Mouse (Mus musculus) myocyte (in vitro differentiated cells): ENCODE data around the gene Pigx. TPM values are rescaled to one million over a fixed set of nuclear protein-coding genes. Genes with fewer than 3 reads are reported as not detected.
"Not testable (repeated sequence)": the region's sequence is repeated elsewhere in the genome, so short reads cannot be mapped to it uniquely, and the experiment has no call there.

Experiments used
- H3K27me3 ChIP-seq: one replicate; pipeline ENCODE4 v1.6.1; 2011; ENCODE audit not compliant: control insufficient read depth, insufficient read depth, insufficient read length
- H3K36me3 ChIP-seq: one replicate; pipeline ENCODE4 v1.6.1; 2011; ENCODE audit not compliant: control insufficient read depth, insufficient read depth
- H3K4me2 ChIP-seq: one replicate; pipeline ENCODE4 v1.6.1; 2011; ENCODE audit warnings: low read depth, control low read depth
- H3K4me3 ChIP-seq: one replicate; pipeline ENCODE4 v1.5.1; 2011; ENCODE audit warnings: mild to moderate bottlenecking, control low read depth, moderate library complexity
- H3K79me2 ChIP-seq: one replicate; pipeline ENCODE4 v1.6.1; 2011; ENCODE audit not compliant: control insufficient read depth, insufficient read depth
- H3ac ChIP-seq: one replicate; pipeline ENCODE4 v1.6.1; 2011; ENCODE audit not compliant: control insufficient read depth, insufficient read length
- CEBPB ChIP-seq: IDR thresholded peaks from 2 replicates; pipeline ENCODE4 v1.6.1; 2011; ENCODE audit warnings: mild to moderate bottlenecking, moderate library complexity; ENCODE audit not compliant: poor library complexity, insufficient read depth, severe bottlenecking
- E2F4 ChIP-seq: IDR thresholded peaks from one replicate; pipeline ENCODE4 v1.6.1; 2011; ENCODE audit warnings: mild to moderate bottlenecking, control low read depth, moderate library complexity; ENCODE audit not compliant: insufficient read depth
- MAX ChIP-seq: IDR thresholded peaks from one replicate; pipeline ENCODE4 v1.6.1; 2011; ENCODE audit warnings: low read depth, mild to moderate bottlenecking, control low read depth
- MYOD1 ChIP-seq, 3 experiments: IDR thresholded peaks; one replicate each; pipeline ENCODE4 v1.6.1; 2011; ENCODE audit warnings: control low read depth in 2 of 3, low read depth in 2 of 3, mild to moderate bottlenecking in 2 of 3, moderate library complexity in 1 of 3; ENCODE audit not compliant: insufficient read length in 2 of 3, control insufficient read depth in 1 of 3
- MYOG ChIP-seq, 3 experiments: IDR thresholded peaks; one replicate each; pipeline ENCODE4 v1.6.1; 2011; ENCODE audit warnings: control low read depth in 2 of 3, low read depth in 2 of 3, mild to moderate bottlenecking in 2 of 3; ENCODE audit not compliant: insufficient read length in 2 of 3, control insufficient read depth in 1 of 3, insufficient read depth in 1 of 3
- POLR2A ChIP-seq: IDR thresholded peaks from one replicate; pipeline ENCODE4 v1.6.1; 2011; ENCODE audit warnings: low read depth, mild to moderate bottlenecking, control low read depth, moderate library complexity; ENCODE audit not compliant: insufficient read length
- POLR2AphosphoS2 ChIP-seq: IDR thresholded peaks from one replicate; pipeline ENCODE4 v1.6.1; 2011; ENCODE audit warnings: low read depth, control low read depth; ENCODE audit not compliant: insufficient read length
- REST ChIP-seq: IDR thresholded peaks from one replicate; pipeline ENCODE4 v1.6.1; 2011; ENCODE audit warnings: mild to moderate bottlenecking, control low read depth, moderate library complexity; ENCODE audit not compliant: insufficient read depth, insufficient read length
- SRF ChIP-seq: IDR thresholded peaks from one replicate; pipeline ENCODE4 v1.6.1; 2011; ENCODE audit warnings: low read depth; ENCODE audit not compliant: control insufficient read depth, insufficient read length
- TCF12 ChIP-seq: IDR thresholded peaks from one replicate; pipeline ENCODE4 v1.6.1; 2011; ENCODE audit warnings: mild to moderate bottlenecking, control low read depth; ENCODE audit not compliant: poor library complexity, insufficient read depth, severe bottlenecking
- TCF3 ChIP-seq: IDR thresholded peaks from one replicate; pipeline ENCODE4 v1.6.1; 2011; ENCODE audit warnings: low read depth, control low read depth; ENCODE audit not compliant: insufficient read length
- USF1 ChIP-seq: IDR thresholded peaks from one replicate; pipeline ENCODE4 v1.6.1; 2011; ENCODE audit warnings: low read depth, mild to moderate bottlenecking, control low read depth, moderate library complexity
- polyA plus RNA-seq: library from polyadenylated mRNA; unstranded; fragments of >200 nt; fragmentation: generic; extraction: Trizol; gene quantifications from one replicate; pipeline ENCODE4 v1.2.1, GENCODE M21; 2012; ENCODE audit warnings: missing spikeins

Pigx gene
- polyA plus RNA-seq, 1 experiment, result 19.4 TPM

- Histone ChIP-seq H3K36me3 (no peaks in the 10 kb centered on the region), H3ac (no peak overlapping the region), H3K79me2 (no peaks in the 10 kb centered on the region), H3K27me3 (no peaks in the 10 kb centered on the region), H3K4me3 (no peak overlapping the region), H3K4me2 (no peak overlapping the region)
- TF ChIP-seq REST (no peak), MYOG (IDR thresholded peaks at IDR 0.05; ENCODE audit: control insufficient read depth in 1 of 3, insufficient read depth in 1 of 3, insufficient read length in 2 of 3, low read depth in 2 of 3) (no peak), MYOD1 (IDR thresholded peaks at IDR 0.05; ENCODE audit: control insufficient read depth in 1 of 3, insufficient read length in 2 of 3, low read depth in 2 of 3) (no peak), MAX (no peak), USF1 (no peak), TCF3 (no peak), TCF12 (no peak), POLR2A (no peak), SRF (no peak), E2F4 (no peak), CEBPB (no peak)
Measured at GRCm38 (mm10) chr16:32105698-32106097, 6.2 kb upstream of the Pigx start.

DNA sequence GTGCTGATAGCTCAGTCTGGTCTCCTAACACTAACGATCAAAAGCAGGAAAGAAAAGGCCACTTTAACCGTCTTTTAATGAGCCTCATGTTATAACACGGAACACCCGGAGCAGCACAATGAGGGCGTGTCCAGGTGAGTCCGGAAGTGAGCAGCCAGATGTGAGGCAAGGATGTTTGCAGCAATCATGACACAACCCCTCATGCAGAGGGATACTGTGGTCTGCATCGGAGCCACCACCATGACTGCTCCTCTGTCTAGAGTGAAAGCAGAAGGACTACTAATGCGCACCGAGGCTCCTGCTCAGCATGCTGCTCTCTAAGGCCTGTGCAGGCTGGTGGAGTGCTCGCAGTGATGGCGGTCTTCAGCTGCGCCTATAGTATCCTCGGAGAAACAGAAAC, 2.8 kb upstream of the Pigx start:
- Histone ChIP-seq H3K36me3 (no peaks in the 10 kb centered on the region), H3K4me3 (no peak overlapping the region)

GRCm38 (mm10) chr16:32098897-32099637, 473 bp downstream of the Pigx start:
- no peaks in the 10 kb centered on the region for H3K27me3 ChIP-seq
- peaks cover 13% of the 10 kb centered on the region for H3K79me2 ChIP-seq
- peaks cover 6% of the 10 kb centered on the region for H3K36me3 ChIP-seq
- no peak for TF ChIP-seq POLR2AphosphoS2
- no peak for TF ChIP-seq SRF
- TF ChIP-seq REST, result no peak
- no peak for TF ChIP-seq POLR2A
- TF ChIP-seq TCF12, result no peak
- no peak for TF ChIP-seq MAX
- TF ChIP-seq MYOD1 (IDR thresholded peaks at IDR 0.05; ENCODE audit: control insufficient read depth in 1 of 3, insufficient read length in 2 of 3, low read depth in 2 of 3), result no peak
- no peak for TF ChIP-seq TCF3
- peak overlapping the region; percentile 82 for H3K4me2 ChIP-seq
- peak overlapping the region; percentile 70 for H3K4me3 ChIP-seq
- H3ac ChIP-seq, result peak overlapping the region; percentile 73

More for the DNA sequence above, 2.8 kb upstream of the Pigx start:
- TF ChIP-seq MYOG (IDR thresholded peaks at IDR 0.05; ENCODE audit: control insufficient read depth in 1 of 3, insufficient read depth in 1 of 3, insufficient read length in 2 of 3, low read depth in 2 of 3) (no peak), POLR2A (no peak), USF1 (no peak), SRF (no peak), TCF12 (no peak)
- no peaks in the 10 kb centered on the region for H3K27me3 ChIP-seq
- H3K4me2 ChIP-seq, result no peak overlapping the region
- peaks cover 13% of the 10 kb centered on the region for H3K79me2 ChIP-seq
- no peak overlapping the region for H3ac ChIP-seq

DNA sequence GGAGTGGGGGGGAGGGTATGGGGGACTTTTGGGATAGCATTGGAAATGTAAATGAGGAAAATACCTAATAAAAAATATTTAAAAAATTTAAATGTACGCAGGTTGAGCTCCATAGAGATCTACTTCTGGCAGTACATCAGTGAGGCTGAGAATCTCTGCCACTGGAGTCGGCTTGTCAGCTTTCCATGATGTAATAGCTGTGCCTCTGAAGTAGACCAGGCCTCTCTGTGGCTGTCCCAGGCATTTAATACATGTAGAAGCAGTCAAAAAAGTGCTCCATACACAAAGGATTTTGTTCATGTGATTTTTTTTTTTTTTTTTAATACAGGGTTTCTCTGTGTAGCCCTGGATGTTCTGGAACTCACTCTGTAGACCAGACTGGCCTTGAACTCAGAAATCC, 1.8 kb downstream of the Pigx start:
- H3K4me2 ChIP-seq, H3K36me3 ChIP-seq: not testable (repeated sequence)

GRCm38 (mm10) chr16:32091466-32091865, 8.1 kb downstream of the Pigx start:
- Histone ChIP-seq H3K79me2 (no peaks in the 10 kb centered on the region), H3K4me2 (no peak overlapping the region), H3K4me3 (no peak overlapping the region), H3ac (no peak overlapping the region), H3K27me3 (no peaks in the 10 kb centered on the region), H3K36me3 (peaks cover 18% of the 10 kb centered on the region)
- TF ChIP-seq MAX, result no peak
- no peak for TF ChIP-seq TCF3
- no peak for TF ChIP-seq SRF

More for the DNA sequence above, 1.8 kb downstream of the Pigx start:
- H3ac ChIP-seq, H3K27me3 ChIP-seq, H3K4me3 ChIP-seq: not testable (repeated sequence)
- H3K79me2 ChIP-seq, result peaks cover 13% of the 10 kb centered on the region

GRCm38 (mm10) chr16:32087629-32088443, 11.7 kb downstream of the Pigx start:
- H3ac ChIP-seq, result no peak overlapping the region
- no peaks in the 10 kb centered on the region for H3K79me2 ChIP-seq
- TF ChIP-seq CEBPB (no peak), TCF12 (no peak), USF1 (no peak), REST (no peak), E2F4 (no peak), SRF (no peak), MAX (no peak), MYOD1 (IDR thresholded peaks at IDR 0.05; ENCODE audit: control insufficient read depth in 1 of 3, insufficient read length in 2 of 3, low read depth in 2 of 3) (no peak), POLR2A (no peak), MYOG (IDR thresholded peaks at IDR 0.05; ENCODE audit: control insufficient read depth in 1 of 3, insufficient read depth in 1 of 3, insufficient read length in 2 of 3, low read depth in 2 of 3) (no peak), POLR2AphosphoS2 (no peak), TCF3 (no peak)
- H3K36me3 ChIP-seq, result peaks cover 12% of the 10 kb centered on the region
- no peak overlapping the region for H3K4me2 ChIP-seq
- no peaks in the 10 kb centered on the region for H3K27me3 ChIP-seq
- H3K4me3 ChIP-seq, result no peak overlapping the region
